Mouse (Mus musculus): ENCODE results near the gene Jag2.

- TF ChIP-seq MAX (IDR thresholded peaks at IDR 0.05; ENCODE audit: low read depth): no peak
- peak in 2 of 3 experiments; percentile 23 to 44 for TF ChIP-seq MYOD1 (IDR thresholded peaks at IDR 0.05; ENCODE audit: control insufficient read depth in 1 of 3, insufficient read length in 2 of 3, low read depth in 2 of 3)
- no peak for TF ChIP-seq TCF12 (IDR thresholded peaks at IDR 0.05; ENCODE audit: insufficient read depth, poor library complexity, severe bottlenecking)
- TF ChIP-seq E2F4 (IDR thresholded peaks at IDR 0.05; ENCODE audit: insufficient read depth): no peak
- no peak for TF ChIP-seq POLR2A (IDR thresholded peaks at IDR 0.05; ENCODE audit: insufficient read length, low read depth)
- no peak for TF ChIP-seq MYOG (IDR thresholded peaks at IDR 0.05; ENCODE audit: control insufficient read depth in 1 of 3, insufficient read depth in 1 of 3, insufficient read length in 2 of 3, low read depth in 2 of 3)
Observed at GRCm38 (mm10) chr12:112938873-112939565, 9.4 kb upstream of the Jag2 start.
